Mouse (Mus musculus): Measurements from ENCODE around the gene Baiap3. TPM values are rescaled to one million over a fixed set of nuclear protein-coding genes. Genes with fewer than 3 reads are reported as not detected.

The Baiap3 gene
- polyA plus RNA-seq, 1 experiment = 14.3 TPM

- Histone ChIP-seq H3K4me1 (ENCODE audit: control insufficient read depth, insufficient read depth, low read length) (no peaks in the 10 kb centered on the region), H3K4me3 (replicated peaks; ENCODE audit: control insufficient read depth, low read depth, low read length) (no peak overlapping the region), H3K27ac (ENCODE audit: control insufficient read depth, insufficient read depth, low read depth, low read length, poor library complexity) (no peak overlapping the region)
- 46% methylated on average over 15 of the region's 15 CpGs for WGBS
- TF ChIP-seq POLR2A (IDR thresholded peaks at IDR 0.05; ENCODE audit: borderline replicate concordance, control insufficient read depth, low read depth, low read length) (no peak), CTCF (IDR thresholded peaks at IDR 0.05; ENCODE audit: control insufficient read depth, insufficient read depth, low read length) (no peak)
Observed at GRCm38 (mm10) chr17:25210680-25211466, 45.3 kb downstream of the Baiap3 start.

- Histone ChIP-seq H3K4me3 (replicated peaks; ENCODE audit: control insufficient read depth, low read depth, low read length) (no peak overlapping the region), H3K4me1 (ENCODE audit: control insufficient read depth, insufficient read depth, low read length) (no peaks in the 10 kb centered on the region), H3K27ac (ENCODE audit: control insufficient read depth, insufficient read depth, low read depth, low read length, poor library complexity) (no peak overlapping the region)
- 83% methylated on average over 4 of the region's 4 CpGs for WGBS
- TF ChIP-seq POLR2A (IDR thresholded peaks at IDR 0.05; ENCODE audit: borderline replicate concordance, control insufficient read depth, low read depth, low read length) = no peak
- TF ChIP-seq CTCF (IDR thresholded peaks at IDR 0.05; ENCODE audit: control insufficient read depth, insufficient read depth, low read length) = no peak
Observed at GRCm38 (mm10) chr17:25210006-25210405, 46.2 kb downstream of the Baiap3 start.

GRCm38 (mm10) chr17:25202401-25202800 lies 53.8 kb downstream of the Baiap3 start:
- Histone ChIP-seq H3K4me1 (ENCODE audit: control insufficient read depth, insufficient read depth, low read length) (no peaks in the 10 kb centered on the region), H3K27ac (ENCODE audit: control insufficient read depth, insufficient read depth, low read depth, low read length, poor library complexity) (no peak overlapping the region), H3K4me3 (replicated peaks; ENCODE audit: control insufficient read depth, low read depth, low read length) (no peak overlapping the region)
- WGBS = 82% methylated on average over 4 of the region's 4 CpGs
- TF ChIP-seq CTCF (IDR thresholded peaks at IDR 0.05; ENCODE audit: control insufficient read depth, insufficient read depth, low read length) = no peak
- no peak for TF ChIP-seq POLR2A (IDR thresholded peaks at IDR 0.05; ENCODE audit: borderline replicate concordance, control insufficient read depth, low read depth, low read length)

Other genes starting within 250 kb of the Baiap3 start
- gene Cramp1l, start 240.6 kb downstream of the Baiap3 start, polyA plus RNA-seq (2011; ENCODE audit: insufficient read depth, insufficient read length, low replicate concordance, missing spikeins) = 9.1 and 15.8 TPM in 2 replicates
- gene Ift140, start 240.3 kb downstream of the Baiap3 start, polyA plus RNA-seq (2011; ENCODE audit: insufficient read depth, insufficient read length, low replicate concordance, missing spikeins) = 65.1 and 72.5 TPM in 2 replicates
- gene Tmem204, start 172.8 kb downstream of the Baiap3 start, polyA plus RNA-seq (2011; ENCODE audit: insufficient read depth, insufficient read length, low replicate concordance, missing spikeins) = 2.5 and 4.6 TPM in 2 replicates
- 19.5 and 30.4 TPM in 2 replicates for gene Telo2, start 140.4 kb downstream of the Baiap3 start, polyA plus RNA-seq (2011; ENCODE audit: insufficient read depth, insufficient read length, low replicate concordance, missing spikeins)
- 1.4 TPM in 1 of 2 replicates, not detected in the other for gene Ptx4, start 135.6 kb downstream of the Baiap3 start, polyA plus RNA-seq (2011; ENCODE audit: insufficient read depth, insufficient read length, low replicate concordance, missing spikeins)
- 17.0 and 21.9 TPM in 2 replicates for gene Clcn7, start 123.0 kb downstream of the Baiap3 start, polyA plus RNA-seq (2011; ENCODE audit: insufficient read depth, insufficient read length, low replicate concordance, missing spikeins)
- gene Ccdc154, start 93.9 kb downstream of the Baiap3 start, polyA plus RNA-seq (2011; ENCODE audit: insufficient read depth, insufficient read length, low replicate concordance, missing spikeins) = not detected in 2 replicates
- not detected in 2 replicates for gene Gm38655, start 80.9 kb downstream of the Baiap3 start, polyA plus RNA-seq (2011; ENCODE audit: insufficient read depth, insufficient read length, low replicate concordance, missing spikeins)
- gene BC003965, start 71.8 kb downstream of the Baiap3 start, polyA plus RNA-seq (2011; ENCODE audit: insufficient read depth, insufficient read length, low replicate concordance, missing spikeins) = 13.1 and 19.4 TPM in 2 replicates
- 9.5 and 29.1 TPM in 2 replicates for gene Unkl, start 68.0 kb downstream of the Baiap3 start, polyA plus RNA-seq (2011; ENCODE audit: insufficient read depth, insufficient read length, low replicate concordance, missing spikeins)
- gene Gnptg, start 16.2 kb downstream of the Baiap3 start, polyA plus RNA-seq (2011; ENCODE audit: insufficient read depth, insufficient read length, low replicate concordance, missing spikeins) = 10.8 and 21.7 TPM in 2 replicates
- 24.4 and 37.1 TPM in 2 replicates for gene Tsr3, start 16.2 kb downstream of the Baiap3 start, polyA plus RNA-seq (2011; ENCODE audit: insufficient read depth, insufficient read length, low replicate concordance, missing spikeins)
- 141 and 187 TPM in 2 replicates for gene Ube2i, start 18.3 kb upstream of the Baiap3 start, polyA plus RNA-seq (2011; ENCODE audit: insufficient read depth, insufficient read length, low replicate concordance, missing spikeins)
- gene Prss34, start 42.0 kb upstream of the Baiap3 start, polyA plus RNA-seq (2011; ENCODE audit: insufficient read depth, insufficient read length, low replicate concordance, missing spikeins) = 11.0 and 35.0 TPM in 2 replicates
- gene Prss28, start 52.3 kb upstream of the Baiap3 start, polyA plus RNA-seq (2011; ENCODE audit: insufficient read depth, insufficient read length, low replicate concordance, missing spikeins) = 1.7 TPM in 1 of 2 replicates, not detected in the other
- gene Prss29, start 62.3 kb upstream of the Baiap3 start, polyA plus RNA-seq (2011; ENCODE audit: insufficient read depth, insufficient read length, low replicate concordance, missing spikeins) = not detected in 2 replicates
- not detected in 2 replicates for gene Tpsab1, start 89.2 kb upstream of the Baiap3 start, polyA plus RNA-seq (2011; ENCODE audit: insufficient read depth, insufficient read length, low replicate concordance, missing spikeins)
- not detected in 2 replicates for gene Tpsb2, start 109.9 kb upstream of the Baiap3 start, polyA plus RNA-seq (2011; ENCODE audit: insufficient read depth, insufficient read length, low replicate concordance, missing spikeins)
- gene Tpsg1, start 112.9 kb upstream of the Baiap3 start, polyA plus RNA-seq (2011; ENCODE audit: insufficient read depth, insufficient read length, low replicate concordance, missing spikeins) = not detected in 2 replicates
- gene Cacna1h, start 177.4 kb upstream of the Baiap3 start, polyA plus RNA-seq (2011; ENCODE audit: insufficient read depth, insufficient read length, low replicate concordance, missing spikeins) = 2.0 and 5.2 TPM in 2 replicates
- not detected in 2 replicates for gene Tekt4, start 198.3 kb upstream of the Baiap3 start, polyA plus RNA-seq (2011; ENCODE audit: insufficient read depth, insufficient read length, low replicate concordance, missing spikeins)
- not detected in 2 replicates for gene Sstr5, start 240.9 kb upstream of the Baiap3 start, polyA plus RNA-seq (2011; ENCODE audit: insufficient read depth, insufficient read length, low replicate concordance, missing spikeins)

Data from bone marrow, adult 2 months (tissue).